Mouse (Mus musculus) lung, embryonic 15.5 days (tissue): ENCODE data around the gene Acvrl1. TPM values are rescaled to one million over a fixed set of nuclear protein-coding genes. Genes with fewer than 3 reads are reported as not detected.

Source experiments
- ATAC-seq: fragments of 200-750 bp; cut with Nextera tagmentation; 2 replicates; pipeline ENCODE4 v1.8.0; 2017; ENCODE audit warnings: moderate number of reproducible peaks, borderline replicate concordance; ENCODE audit not compliant: low FRiP score, low TSS enrichment; ENCODE audit errors: extremely low read depth
- H3K27ac ChIP-seq: fragments of 300-500 bp; sonication (generic); 2 replicates; pipeline ENCODE4 v1.5.1; 2015; ENCODE audit warnings: moderate library complexity, mild to moderate bottlenecking, inconsistent platforms
- H3K27me3 ChIP-seq: fragments of 300-500 bp; sonication (generic); 2 replicates; pipeline ENCODE4 v1.6.1; 2015; ENCODE audit warnings: inconsistent platforms
- H3K36me3 ChIP-seq: fragments of 300-500 bp; sonication (generic); 2 replicates; pipeline ENCODE4 v1.6.1; 2015; ENCODE audit warnings: inconsistent platforms
- H3K4me1 ChIP-seq: fragments of 300-500 bp; sonication (generic); 2 replicates; pipeline ENCODE4 v1.6.1; 2015; ENCODE audit warnings: inconsistent platforms
- H3K4me2 ChIP-seq: fragments of 300-500 bp; sonication (generic); 2 replicates; pipeline ENCODE4 v1.6.1; 2015; ENCODE audit warnings: inconsistent platforms, mild to moderate bottlenecking, moderate library complexity
- H3K4me3 ChIP-seq: fragments of 300-500 bp; sonication (generic); 2 replicates; pipeline ENCODE4 v1.5.1; 2015; ENCODE audit warnings: mild to moderate bottlenecking, inconsistent platforms
- H3K9ac ChIP-seq: fragments of 300-500 bp; sonication (generic); 2 replicates; pipeline ENCODE4 v1.6.1; 2015; ENCODE audit warnings: inconsistent platforms
- H3K9me3 ChIP-seq: fragments of 300-500 bp; sonication (generic); 2 replicates; pipeline ENCODE4 v1.6.1; 2016; ENCODE audit warnings: inconsistent platforms
- WGBS: fragments of 180-500 bp; shearing (Covaris S2); methylation state at CpG from one replicate; pipeline ENCODE4 v1.1.7; 2015; 5-methylcytosine and 5-hydroxymethylcytosine counted together
- polyA plus RNA-seq: library from polyadenylated mRNA; unstranded; fragments of >200 nt; fragmentation: Nextera tagmentation; extraction: Ambion mirVana; gene quantifications from 2 replicates; pipeline ENCODE4 v1.2.1, GENCODE M21; 2015

Acvrl1 gene
- polyA plus RNA-seq, 1 experiment from 2014 or later = 72.4 TPM

DNA sequence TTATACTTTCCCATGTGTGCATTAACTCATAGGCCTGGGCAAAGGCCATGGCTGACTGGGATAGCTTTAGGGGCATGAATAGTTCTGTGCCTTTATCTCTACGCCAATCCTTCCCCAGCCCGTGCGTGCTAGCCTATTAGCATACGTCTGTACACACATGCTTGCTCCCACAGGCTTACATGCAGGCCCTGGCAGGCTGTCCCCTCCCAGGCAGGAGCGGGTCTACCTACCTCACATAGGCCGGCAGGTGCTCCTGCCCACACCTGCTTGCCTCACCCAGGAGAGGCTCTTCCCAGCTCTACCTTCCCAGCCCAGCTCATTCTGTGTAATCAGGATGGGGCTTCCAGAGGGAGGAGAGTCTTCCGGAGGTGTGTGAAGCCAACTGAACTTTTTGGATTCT, 33.2 kb downstream of the Acvrl1 start:
- H3K27me3 ChIP-seq = no peaks in the 10 kb centered on the region
- H3K9me3 ChIP-seq = no peaks in the 10 kb centered on the region
- ATAC-seq = no peak
- H3K9ac ChIP-seq = no peak overlapping the region
- H3K27ac ChIP-seq = no peak overlapping the region
- H3K4me1 ChIP-seq = peaks cover 49% of the 10 kb centered on the region
- H3K4me2 ChIP-seq = no peak overlapping the region
- WGBS = 83% methylated on average over 7 of the region's 7 CpGs
- H3K4me3 ChIP-seq = no peak overlapping the region
- H3K36me3 ChIP-seq = no peaks in the 10 kb centered on the region

DNA sequence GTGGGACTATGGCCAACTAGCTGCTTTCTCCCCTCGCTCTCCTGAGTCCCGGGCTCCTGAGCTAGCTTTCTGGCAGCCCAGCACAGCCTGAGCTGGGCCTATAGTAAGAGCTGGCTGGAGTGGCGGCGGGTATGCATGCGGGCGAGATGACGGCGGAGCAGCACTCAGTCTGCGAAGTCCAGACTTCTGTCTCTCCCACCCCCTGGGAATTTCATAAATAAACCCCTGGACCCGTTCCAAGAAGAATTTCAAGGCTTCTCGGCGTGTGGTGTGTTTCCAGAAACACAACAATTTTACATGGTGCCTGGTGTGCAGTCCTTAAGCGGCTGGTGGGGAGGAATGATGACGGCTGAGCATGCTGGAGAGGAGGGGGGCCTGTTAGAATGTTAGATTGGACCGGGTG, 34.7 kb downstream of the Acvrl1 start:
- no peaks in the 10 kb centered on the region for H3K9me3 ChIP-seq
- peaks cover 49% of the 10 kb centered on the region for H3K4me1 ChIP-seq
- no peaks in the 10 kb centered on the region for H3K36me3 ChIP-seq
- peak overlapping the region; percentile 13 for H3K4me2 ChIP-seq
- H3K4me3 ChIP-seq = no peak overlapping the region
- peak overlapping the region; percentile 70 for H3K27ac ChIP-seq
- WGBS = 17% methylated on average over 15 of the region's 15 CpGs
- H3K9ac ChIP-seq = no peak overlapping the region
- no peaks in the 10 kb centered on the region for H3K27me3 ChIP-seq
- peak; percentile 86 for ATAC-seq

DNA sequence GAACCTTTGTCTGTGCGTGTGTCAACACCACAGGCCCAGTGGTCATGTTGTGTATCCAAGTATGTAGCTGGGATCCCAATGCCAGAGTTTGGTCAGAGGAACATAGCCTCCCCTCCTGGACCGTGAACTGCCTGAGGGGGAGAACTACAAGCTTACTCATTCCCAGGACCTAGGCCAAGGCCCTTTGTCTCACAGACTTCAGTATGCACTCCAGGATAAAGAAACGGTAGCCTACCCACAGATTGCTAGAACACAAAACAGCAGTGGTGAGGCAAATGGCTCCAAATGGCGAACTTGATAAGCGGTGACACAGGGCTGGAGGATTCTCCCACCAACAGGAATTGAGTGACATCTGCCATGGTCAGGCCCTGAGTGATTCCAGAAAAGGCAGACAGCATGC, 35.5 kb downstream of the Acvrl1 start:
- Histone ChIP-seq H3K4me2 (no peak overlapping the region), H3K36me3 (no peaks in the 10 kb centered on the region), H3K27me3 (no peaks in the 10 kb centered on the region), H3K4me1 (peaks cover 49% of the 10 kb centered on the region), H3K9ac (no peak overlapping the region), H3K27ac (peak overlapping the region; percentile 70), H3K9me3 (no peaks in the 10 kb centered on the region), H3K4me3 (no peak overlapping the region)
- no peak for ATAC-seq
- WGBS = 54% methylated on average over 5 of the region's 5 CpGs

DNA sequence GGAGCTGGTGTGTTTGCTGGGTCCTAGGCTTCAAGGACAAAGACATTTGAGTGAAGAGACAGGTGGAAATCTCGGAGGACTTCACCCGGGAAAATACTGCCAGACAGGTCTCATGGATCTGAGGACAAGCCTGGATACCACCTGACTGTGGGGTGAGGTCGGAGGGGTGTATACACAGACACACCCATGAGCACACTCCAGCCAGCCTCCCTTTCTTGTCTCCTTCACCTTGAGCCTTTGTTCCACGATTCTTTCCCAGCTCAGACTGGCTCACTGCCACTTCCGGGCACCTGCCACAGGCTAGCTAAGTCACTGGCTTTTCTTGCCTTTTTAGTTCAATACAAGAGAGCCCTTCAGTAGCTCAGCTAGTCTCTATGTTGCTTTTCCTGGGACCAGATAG, 36.0 kb downstream of the Acvrl1 start:
- ATAC-seq = no peak
- Histone ChIP-seq H3K4me2 (no peak overlapping the region), H3K9me3 (no peaks in the 10 kb centered on the region), H3K27me3 (no peaks in the 10 kb centered on the region), H3K27ac (peak overlapping the region; percentile 70), H3K4me3 (no peak overlapping the region), H3K36me3 (no peaks in the 10 kb centered on the region), H3K4me1 (peaks cover 49% of the 10 kb centered on the region), H3K9ac (no peak overlapping the region)
- WGBS = 46% methylated on average over 5 of the region's 5 CpGs

DNA sequence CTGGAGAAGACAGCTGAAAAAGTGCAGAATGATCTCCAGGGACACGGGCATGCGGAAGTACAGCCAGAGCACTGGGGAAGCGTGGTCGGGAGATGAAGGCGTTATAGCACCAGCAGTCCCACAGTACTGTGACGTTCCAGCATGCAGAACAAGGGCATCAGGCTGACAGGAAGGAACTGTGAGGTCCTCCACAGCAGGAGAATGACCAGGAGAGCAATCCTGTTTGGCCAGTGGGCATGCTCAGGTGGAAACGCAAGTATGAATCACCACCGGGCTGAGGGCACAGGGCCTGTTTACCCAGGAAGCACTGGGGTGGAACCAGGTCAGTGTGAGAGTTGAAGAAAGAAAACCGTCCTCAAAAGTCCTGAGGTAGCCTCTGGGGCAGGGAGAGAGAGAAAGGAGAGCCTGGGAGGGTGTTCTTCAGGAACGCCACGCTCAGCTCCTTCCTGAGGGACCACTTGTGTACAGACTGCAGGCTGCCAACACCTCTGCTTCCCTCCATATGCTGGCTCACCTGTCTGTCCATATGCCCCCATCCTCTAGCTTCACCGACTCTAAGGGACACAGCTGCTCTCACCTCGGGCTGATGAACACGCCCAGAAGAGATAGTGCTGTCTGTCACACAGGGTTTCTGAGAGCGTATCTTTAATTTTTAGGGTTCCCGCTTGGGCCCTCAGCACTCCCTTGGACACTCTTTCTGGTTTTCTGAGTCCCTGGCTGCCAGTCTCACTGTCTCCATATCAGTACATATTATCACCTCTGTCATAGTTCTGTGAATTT, 37.5 kb downstream of the Acvrl1 start:
- Histone ChIP-seq H3K4me2 (no peak overlapping the region), H3K9ac (0 out of 2 replicates have a peak overlapping the region, but pooled peaks have one; percentile 6), H3K9me3 (no peaks in the 10 kb centered on the region), H3K4me1 (peaks cover 45% of the 10 kb centered on the region), H3K36me3 (no peaks in the 10 kb centered on the region), H3K27me3 (no peaks in the 10 kb centered on the region), H3K4me3 (no peak overlapping the region), H3K27ac (no peak overlapping the region)
- ATAC-seq = no peak
- 49% methylated on average over 16 of the region's 16 CpGs for WGBS

DNA sequence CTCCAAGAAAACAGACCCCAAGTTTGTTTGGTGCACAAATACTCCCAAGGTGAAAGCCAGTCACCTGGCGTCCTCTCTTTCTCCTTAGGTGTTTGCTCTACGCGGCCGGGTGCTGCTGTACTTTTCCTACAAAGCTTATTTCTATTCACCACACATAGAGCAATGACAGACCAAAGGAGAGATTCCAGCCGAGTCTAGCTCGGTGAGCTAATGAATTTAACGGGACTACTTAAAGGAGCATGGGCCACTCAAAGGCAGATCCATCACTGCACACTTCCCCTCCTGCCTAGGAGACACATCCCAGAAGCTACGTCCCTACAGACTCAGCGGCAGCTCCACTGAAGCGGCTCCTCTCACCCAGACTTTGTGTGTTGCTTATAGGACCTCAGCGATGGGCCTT, 39.2 kb downstream of the Acvrl1 start:
- Histone ChIP-seq H3K4me1 (peaks cover 30% of the 10 kb centered on the region), H3K4me2 (no peak overlapping the region), H3K4me3 (no peak overlapping the region), H3K36me3 (no peaks in the 10 kb centered on the region), H3K27ac (no peak overlapping the region), H3K9me3 (no peaks in the 10 kb centered on the region), H3K27me3 (no peaks in the 10 kb centered on the region), H3K9ac (no peak overlapping the region)
- 52% methylated on average over 11 of the region's 11 CpGs for WGBS
- ATAC-seq = no peak

DNA sequence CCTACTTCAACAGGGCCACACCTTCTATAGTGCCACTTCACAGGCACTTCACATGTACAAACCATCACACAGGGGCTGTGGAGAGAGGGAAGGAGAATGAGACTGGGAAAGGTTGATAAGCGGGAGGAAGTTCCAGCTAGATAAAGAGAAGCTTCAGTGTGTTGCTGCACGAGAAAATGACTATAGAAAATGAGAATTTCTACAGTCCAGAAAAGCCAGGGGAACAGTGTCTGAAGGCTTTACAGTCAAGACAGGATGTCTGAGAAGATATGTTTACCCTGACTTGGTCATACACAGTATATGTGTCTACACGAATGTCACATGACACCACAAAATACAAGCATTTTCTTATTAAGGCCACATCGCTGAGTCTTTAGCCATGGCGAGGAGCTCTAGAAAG, 41.6 kb downstream of the Acvrl1 start:
- Histone ChIP-seq H3K27me3 (no peaks in the 10 kb centered on the region), H3K9ac (no peak overlapping the region), H3K4me3 (no peak overlapping the region), H3K4me2 (no peak overlapping the region), H3K36me3 (no peaks in the 10 kb centered on the region), H3K4me1 (peaks cover 19% of the 10 kb centered on the region), H3K27ac (no peak overlapping the region), H3K9me3 (no peaks in the 10 kb centered on the region)
- 65% methylated on average over 5 of the region's 5 CpGs for WGBS
- no peak for ATAC-seq

DNA sequence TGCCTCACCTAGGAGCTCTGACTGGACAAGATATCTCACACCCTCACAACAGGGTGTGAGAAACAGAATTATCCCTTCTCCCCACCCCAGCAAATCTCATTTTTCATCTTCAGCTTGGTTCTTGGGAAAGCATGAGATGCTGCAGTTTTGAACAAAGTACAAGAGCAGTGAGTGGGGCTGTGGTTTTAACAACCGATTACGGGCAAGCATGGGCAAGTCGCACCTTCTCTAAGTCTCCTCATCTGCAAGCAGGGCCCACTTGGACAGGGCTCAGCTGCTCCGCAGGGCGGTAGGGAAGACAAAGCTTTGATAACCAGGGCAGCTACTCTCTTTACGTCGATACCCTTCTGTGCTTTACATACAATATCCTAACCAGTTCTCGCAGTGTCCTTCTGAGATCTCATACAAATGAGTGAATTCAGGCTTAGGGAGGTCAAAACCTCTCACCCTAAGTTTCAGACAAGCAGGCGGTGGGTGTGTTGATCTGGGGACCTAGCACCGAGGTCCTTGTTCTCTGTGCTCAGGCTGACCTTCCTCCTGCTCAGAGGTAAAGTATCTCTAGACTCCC, 42.2 kb downstream of the Acvrl1 start:
- Histone ChIP-seq H3K4me2 (no peak overlapping the region), H3K9me3 (no peaks in the 10 kb centered on the region), H3K4me3 (no peak overlapping the region), H3K36me3 (no peaks in the 10 kb centered on the region), H3K9ac (no peak overlapping the region), H3K27me3 (no peaks in the 10 kb centered on the region), H3K27ac (no peak overlapping the region), H3K4me1 (peaks cover 24% of the 10 kb centered on the region)
- no peak for ATAC-seq
- 81% methylated on average over 10 of the region's 10 CpGs for WGBS

DNA sequence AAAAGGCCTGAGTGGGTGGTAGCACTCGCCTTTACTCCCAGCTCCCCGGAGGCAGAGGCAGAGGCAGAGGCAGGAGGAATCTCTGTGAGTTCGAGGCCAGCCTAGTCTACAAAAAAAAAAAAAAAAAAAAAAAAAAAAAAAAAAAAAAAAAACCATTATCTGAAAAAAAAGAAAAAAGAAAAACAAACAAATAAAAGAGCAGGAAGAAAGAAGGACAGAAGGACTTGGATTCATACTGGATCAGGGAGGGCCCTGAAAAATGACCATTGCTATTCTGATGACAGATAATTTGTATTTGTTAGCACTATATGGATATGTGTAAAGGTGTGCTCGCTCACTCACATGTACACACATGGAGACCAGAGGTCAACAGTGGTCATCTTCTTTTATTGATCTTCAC, 43.0 kb downstream of the Acvrl1 start:
- H3K27ac ChIP-seq = no peak overlapping the region
- no peak overlapping the region for H3K4me3 ChIP-seq
- WGBS = 74% methylated on average over 4 of the region's 4 CpGs
- H3K9me3 ChIP-seq = no peaks in the 10 kb centered on the region
- H3K4me2 ChIP-seq = no peak overlapping the region
- peaks cover 26% of the 10 kb centered on the region for H3K4me1 ChIP-seq
- no peaks in the 10 kb centered on the region for H3K36me3 ChIP-seq
- H3K9ac ChIP-seq = no peak overlapping the region
- no peak for ATAC-seq
- no peaks in the 10 kb centered on the region for H3K27me3 ChIP-seq

DNA sequence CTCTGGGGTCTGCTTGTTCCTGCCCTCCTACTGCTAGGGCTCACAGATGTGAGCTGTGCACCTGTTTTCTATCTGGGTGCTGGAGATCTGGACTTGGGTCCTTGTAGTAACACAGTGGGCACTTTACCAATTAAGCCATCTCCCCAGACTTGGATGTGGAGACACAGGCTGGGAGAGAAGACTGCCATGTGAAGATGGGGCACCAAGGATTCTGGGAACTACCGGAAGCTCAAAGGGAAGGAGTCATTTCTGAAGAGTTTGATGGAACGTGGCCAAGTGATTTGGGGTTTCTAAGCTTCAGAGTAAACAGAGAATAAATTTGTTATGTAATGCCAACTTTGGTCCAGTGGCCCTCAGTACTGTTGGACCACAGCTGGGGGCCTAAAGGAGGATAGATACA, 43.7 kb downstream of the Acvrl1 start:
- no peak for ATAC-seq
- peaks cover 34% of the 10 kb centered on the region for H3K4me1 ChIP-seq
- H3K4me2 ChIP-seq = no peak overlapping the region
- no peaks in the 10 kb centered on the region for H3K27me3 ChIP-seq
- 78% methylated on average over 2 of the region's 2 CpGs for WGBS
- H3K4me3 ChIP-seq = no peak overlapping the region
- no peaks in the 10 kb centered on the region for H3K36me3 ChIP-seq
- H3K9me3 ChIP-seq = no peaks in the 10 kb centered on the region
- H3K27ac ChIP-seq = no peak overlapping the region
- no peak overlapping the region for H3K9ac ChIP-seq

DNA sequence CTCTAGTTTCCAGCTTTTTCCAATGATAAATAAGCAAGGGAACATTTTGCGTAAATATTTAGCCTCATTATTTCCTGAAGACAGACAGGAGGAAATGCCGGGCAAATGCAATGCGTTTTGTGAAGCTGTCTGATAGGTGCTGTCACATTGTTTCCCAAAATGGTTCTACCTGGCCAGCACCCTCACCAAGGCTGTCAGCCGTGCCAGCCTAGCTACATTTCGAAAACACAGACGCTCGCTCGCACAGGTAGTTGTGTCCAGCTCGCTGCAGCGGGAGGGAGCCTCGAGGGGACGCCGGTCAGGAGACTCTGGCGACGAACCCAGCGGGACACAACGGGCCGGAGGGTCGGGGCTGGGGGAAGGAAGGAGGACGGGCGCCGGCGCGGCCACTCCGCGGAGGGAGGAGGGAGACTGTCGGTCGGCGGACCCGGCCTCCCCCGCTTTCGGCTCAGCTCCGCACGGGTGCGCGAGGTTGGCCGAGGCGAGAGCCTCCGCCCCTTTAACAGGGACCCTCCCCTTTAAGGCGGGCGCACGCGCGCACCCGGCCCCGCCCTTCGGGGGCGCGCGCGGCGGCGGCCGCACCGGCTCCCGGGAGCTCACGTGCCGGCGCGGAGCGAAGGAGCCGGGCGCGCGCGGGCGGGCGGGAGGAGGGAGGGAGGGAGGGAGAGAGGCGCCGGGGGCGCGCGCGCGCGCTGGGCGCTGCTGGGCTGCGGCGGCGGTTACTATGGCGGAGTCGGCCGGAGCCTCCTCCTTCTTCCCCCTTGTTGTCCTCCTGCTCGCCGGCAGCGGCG, 45.3 kb downstream of the Acvrl1 start, which contains the start of gene Acvr1b:
Gene Acvr1b (plus strand): TSS at position 647 of the 791 bp plus-strand sequence.
- H3K27ac ChIP-seq = peak within 1 kb of the TSS; percentile 91
- no peaks in the 10 kb centered on the region for H3K27me3 ChIP-seq
- ATAC-seq = peak; percentile 94
- H3K4me2 ChIP-seq = peak within 1 kb of the TSS; percentile 92
- no peaks in the 10 kb centered on the region for H3K36me3 ChIP-seq
- no peaks in the 10 kb centered on the region for H3K9me3 ChIP-seq
- H3K9ac ChIP-seq = peak within 1 kb of the TSS; percentile 92
- peaks cover 44% of the 10 kb centered on the region for H3K4me1 ChIP-seq
- peak within 1 kb of the TSS; percentile 88 for H3K4me3 ChIP-seq
- under 1% methylated on average over 24 of the region's 87 CpGs for WGBS
